Mouse (Mus musculus) intestine, embryonic 14.5 days (tissue): ENCODE measurements at regions not wholly inside any gene's neighbourhood (a gene's known extent, or its start where the extent isn't known, plus 50 kb on each side); places are given as distances from the start of the nearest gene placed in this dataset.

Source experiments
- ATAC-seq: fragments of 200-750 bp; cut with Nextera tagmentation; replicated peaks from 2 replicates; pipeline ENCODE4 v1.8.0; 2017; ENCODE audit warnings: low read depth, moderate number of reproducible peaks, moderate TSS enrichment, moderate library complexity; ENCODE audit not compliant: low FRiP score, low TSS enrichment
- DNase-seq: peaks from one replicate; pipeline ENCODE4 v3.0.0-alpha.2; 2018; ENCODE audit warnings: low spot score
- H3K27ac ChIP-seq: fragments of 300-500 bp; sonication (generic); 2 replicates; pipeline ENCODE4 v1.5.1; 2014; ENCODE audit warnings: low read depth, mild to moderate bottlenecking, control low read depth
- H3K27me3 ChIP-seq: fragments of 300-500 bp; sonication (generic); replicated peaks from 2 replicates; pipeline ENCODE4 v1.6.1; 2014; ENCODE audit warnings: low read length, control low read depth; ENCODE audit not compliant: control insufficient read depth, insufficient read depth
- H3K36me3 ChIP-seq: fragments of 300-500 bp; sonication (generic); 2 replicates; pipeline ENCODE4 v1.6.1; 2014; ENCODE audit warnings: low read length, control low read depth; ENCODE audit not compliant: control insufficient read depth, insufficient read depth
- H3K4me1 ChIP-seq: fragments of 300-500 bp; sonication (generic); replicated peaks from 2 replicates; pipeline ENCODE4 v1.6.1; 2014; ENCODE audit warnings: low read length, control low read depth, mixed read lengths; ENCODE audit not compliant: control insufficient read depth, insufficient read depth
- H3K4me2 ChIP-seq: fragments of 300-500 bp; sonication (generic); 2 replicates; pipeline ENCODE4 v1.6.1; 2014; ENCODE audit warnings: low read length
- H3K4me3 ChIP-seq: fragments of 300-500 bp; sonication (generic); 2 replicates; pipeline ENCODE4 v1.5.1; 2014; ENCODE audit warnings: low read depth, low read length, control low read depth, mixed read lengths
- H3K9ac ChIP-seq: fragments of 300-500 bp; sonication (generic); 2 replicates; pipeline ENCODE4 v1.6.1; 2014; ENCODE audit warnings: mild to moderate bottlenecking, low read length
- H3K9me3 ChIP-seq: fragments of 300-500 bp; sonication (generic); 2 replicates; pipeline ENCODE4 v1.6.1; 2016; ENCODE audit warnings: low read length, control low read depth; ENCODE audit not compliant: control insufficient read depth
- WGBS: fragments of 180-500 bp; shearing (Covaris S2); extraction: QIAGEN DNeasy Blood & Tissue Kit; methylation state at CpG from one replicate; pipeline ENCODE4 v1.1.7; 2014; 5-methylcytosine and 5-hydroxymethylcytosine counted together

DNA sequence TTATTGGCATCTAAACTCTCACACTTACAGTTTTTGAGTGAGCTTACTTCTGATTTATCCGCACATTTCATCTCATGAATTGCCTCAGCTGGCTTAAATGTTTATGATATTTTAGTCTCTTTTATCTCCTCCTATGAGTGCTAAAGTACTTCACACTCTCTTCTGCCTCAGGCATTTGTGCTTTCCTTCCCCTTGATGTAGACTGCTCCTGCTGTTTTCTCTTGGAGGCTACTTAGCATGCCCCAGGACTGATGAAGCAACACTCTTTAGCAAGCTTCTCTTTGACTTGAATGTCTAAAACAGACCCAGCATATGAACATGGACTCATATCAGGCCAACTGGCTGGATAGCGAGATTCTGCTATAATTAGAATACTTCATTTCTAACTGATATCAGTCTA, 882.8 kb downstream of the Tecrl start:
- no peak for ATAC-seq
- no peaks in the 10 kb centered on the region for H3K4me1 ChIP-seq
- 72% methylated on average over 2 of the region's 2 CpGs for whole genome bisulfite sequencing

GRCm38 (mm10) chr5:82464272-82464671, 890.7 kb downstream of the Tecrl start:
- DNase-seq (no peak), ATAC-seq (no peak)
- H3K36me3 ChIP-seq = no peaks in the 10 kb centered on the region
- no peak overlapping the region for H3K4me3 ChIP-seq
- H3K4me2 ChIP-seq = no peak overlapping the region
- no peak overlapping the region for H3K27ac ChIP-seq
- no peaks in the 10 kb centered on the region for H3K4me1 ChIP-seq
- no peaks in the 10 kb centered on the region for H3K9me3 ChIP-seq
- WGBS = 94% methylated on average over 2 of the region's 2 CpGs
- no peaks in the 10 kb centered on the region for H3K27me3 ChIP-seq
- no peak overlapping the region for H3K9ac ChIP-seq

More for the DNA sequence above, 882.8 kb downstream of the Tecrl start:
- DNase-seq = no peak
- H3K9me3 ChIP-seq = no peaks in the 10 kb centered on the region
- no peak overlapping the region for H3K4me3 ChIP-seq
- H3K9ac ChIP-seq = no peak overlapping the region
- H3K27ac ChIP-seq = no peak overlapping the region
- no peak overlapping the region for H3K4me2 ChIP-seq
- no peaks in the 10 kb centered on the region for H3K36me3 ChIP-seq
- no peaks in the 10 kb centered on the region for H3K27me3 ChIP-seq

DNA sequence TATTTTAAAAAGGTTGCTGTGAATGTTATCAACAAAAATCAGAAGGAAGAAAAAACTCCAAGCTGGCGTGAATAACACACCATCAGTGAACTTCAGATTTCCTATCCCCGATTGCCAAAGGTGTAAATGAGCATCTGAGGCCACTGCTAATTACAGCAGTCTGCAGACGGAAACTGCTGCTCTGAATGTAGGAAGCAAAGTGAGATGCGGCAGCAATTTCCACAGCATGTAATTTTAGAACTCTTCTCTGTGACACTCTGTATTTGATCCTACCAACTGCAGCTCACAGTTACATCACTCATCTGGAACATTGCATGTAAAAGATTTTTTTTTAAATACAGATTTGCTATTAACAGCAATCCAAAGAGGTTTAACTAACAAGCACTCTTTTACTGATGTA, 913.7 kb downstream of the Tecrl start:
- Histone ChIP-seq H3K27me3 (no peaks in the 10 kb centered on the region), H3K36me3 (no peaks in the 10 kb centered on the region), H3K4me1 (no peaks in the 10 kb centered on the region), H3K4me2 (no peak overlapping the region), H3K9me3 (no peaks in the 10 kb centered on the region), H3K4me3 (no peak overlapping the region), H3K27ac (no peak overlapping the region), H3K9ac (no peak overlapping the region)
- no peak for DNase-seq
- no peak for ATAC-seq
- WGBS = 78% methylated on average over 4 of the region's 4 CpGs

- DNase-seq (no peak), ATAC-seq (no peak)
- Histone ChIP-seq H3K36me3 (no peaks in the 10 kb centered on the region), H3K27me3 (no peaks in the 10 kb centered on the region), H3K9ac (no peak overlapping the region), H3K9me3 (no peaks in the 10 kb centered on the region), H3K4me2 (no peak overlapping the region), H3K4me3 (no peak overlapping the region), H3K4me1 (no peaks in the 10 kb centered on the region), H3K27ac (no peak overlapping the region)
- 84% methylated on average over 2 of the region's 2 CpGs for WGBS
Observed at GRCm38 (mm10) chr5:82440126-82440525, 914.9 kb downstream of the Tecrl start.

- no peak overlapping the region for H3K9ac ChIP-seq
- no peak overlapping the region for H3K27ac ChIP-seq
- ATAC-seq (no peak), DNase-seq (no peak)
- no peak overlapping the region for H3K4me2 ChIP-seq
- H3K4me1 ChIP-seq = no peaks in the 10 kb centered on the region
- H3K36me3 ChIP-seq = no peaks in the 10 kb centered on the region
- H3K9me3 ChIP-seq = no peaks in the 10 kb centered on the region
- no peak overlapping the region for H3K4me3 ChIP-seq
- H3K27me3 ChIP-seq = no peaks in the 10 kb centered on the region
Observed at GRCm38 (mm10) chr5:82420396-82420795, 934.6 kb downstream of the Tecrl start.

GRCm38 (mm10) chr5:82396632-82397234, 958.3 kb downstream of the Tecrl start:
- H3K9ac ChIP-seq = no peak overlapping the region
- no peaks in the 10 kb centered on the region for H3K27me3 ChIP-seq
- DNase-seq = no peak
- H3K4me3 ChIP-seq = no peak overlapping the region
- no peak overlapping the region for H3K27ac ChIP-seq
- no peak for ATAC-seq
- no peaks in the 10 kb centered on the region for H3K9me3 ChIP-seq
- H3K4me2 ChIP-seq = no peak overlapping the region
- H3K36me3 ChIP-seq = no peaks in the 10 kb centered on the region
- 69% methylated on average over 5 of the region's 5 CpGs for WGBS
- H3K4me1 ChIP-seq = no peaks in the 10 kb centered on the region

- Histone ChIP-seq H3K4me1 (no peaks in the 10 kb centered on the region), H3K9me3 (no peaks in the 10 kb centered on the region), H3K27ac (no peak overlapping the region), H3K4me3 (no peak overlapping the region), H3K27me3 (no peaks in the 10 kb centered on the region), H3K9ac (no peak overlapping the region), H3K36me3 (no peaks in the 10 kb centered on the region), H3K4me2 (no peak overlapping the region)
- no peak for ATAC-seq
- WGBS = 60% methylated on average over 3 of the region's 3 CpGs
- no peak for DNase-seq
Observed at GRCm38 (mm10) chr5:82361624-82362023, 993.4 kb downstream of the Tecrl start.

DNA sequence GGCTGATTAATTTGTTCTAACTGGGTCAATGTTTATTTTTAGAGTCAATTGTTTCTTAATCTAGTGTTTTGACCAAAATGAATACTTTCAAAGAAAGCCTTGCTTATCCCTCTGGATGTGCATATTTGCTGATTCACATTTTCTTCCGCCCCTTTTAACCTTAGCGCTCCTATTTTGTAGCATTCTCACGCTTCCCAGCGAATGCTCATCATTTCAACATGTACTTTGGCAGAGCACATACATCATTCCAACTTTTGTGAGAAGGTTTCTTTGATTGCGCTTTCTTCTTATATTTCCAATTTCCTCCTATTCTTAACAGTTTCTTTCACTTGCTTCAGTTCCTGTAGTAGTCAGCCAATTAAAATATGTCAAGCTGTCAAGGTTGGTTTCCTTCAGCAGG, 998.7 kb downstream of the Tecrl start:
- Histone ChIP-seq H3K27me3 (no peaks in the 10 kb centered on the region), H3K4me1 (no peaks in the 10 kb centered on the region), H3K27ac (no peak overlapping the region), H3K9ac (no peak overlapping the region), H3K9me3 (no peaks in the 10 kb centered on the region), H3K4me3 (no peak overlapping the region), H3K4me2 (no peak overlapping the region), H3K36me3 (no peaks in the 10 kb centered on the region)
- DNase-seq (no peak), ATAC-seq (no peak)
- 92% methylated on average over 5 of the region's 5 CpGs for WGBS

DNA sequence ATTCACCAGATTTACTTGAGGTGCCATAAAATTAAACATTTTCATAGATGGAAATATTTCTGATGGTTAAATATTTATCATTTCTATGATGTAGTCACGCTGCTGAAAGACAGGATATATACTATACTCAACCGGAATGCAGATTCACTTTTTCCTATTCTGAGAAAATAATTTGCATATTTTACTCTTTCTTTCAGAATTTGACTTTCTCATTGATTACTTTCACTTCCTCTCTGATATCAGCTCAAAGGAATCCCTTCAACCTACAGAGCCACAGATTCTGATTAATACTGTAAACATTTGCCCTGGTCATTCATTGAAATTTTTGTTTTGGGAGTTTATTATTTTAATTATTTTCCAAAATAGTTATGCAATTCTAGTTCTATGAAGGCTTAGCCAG, 1003.9 kb downstream of the Tecrl start:
- 74% methylated on average over 2 of the region's 2 CpGs for WGBS
- Histone ChIP-seq H3K27ac (no peak overlapping the region), H3K27me3 (no peaks in the 10 kb centered on the region), H3K4me3 (no peak overlapping the region), H3K9ac (no peak overlapping the region), H3K9me3 (no peaks in the 10 kb centered on the region), H3K4me1 (no peaks in the 10 kb centered on the region), H3K4me2 (no peak overlapping the region), H3K36me3 (no peaks in the 10 kb centered on the region)
- ATAC-seq = no peak
- no peak for DNase-seq
